Mouse (Mus musculus): ENCODE data around the gene Oosp1. TPM values are rescaled to one million over a fixed set of nuclear protein-coding genes. Genes with fewer than 3 reads are reported as not detected.

Oosp1 gene
- total and polyA plus RNA-seq, 3 experiments: not detected

DNA sequence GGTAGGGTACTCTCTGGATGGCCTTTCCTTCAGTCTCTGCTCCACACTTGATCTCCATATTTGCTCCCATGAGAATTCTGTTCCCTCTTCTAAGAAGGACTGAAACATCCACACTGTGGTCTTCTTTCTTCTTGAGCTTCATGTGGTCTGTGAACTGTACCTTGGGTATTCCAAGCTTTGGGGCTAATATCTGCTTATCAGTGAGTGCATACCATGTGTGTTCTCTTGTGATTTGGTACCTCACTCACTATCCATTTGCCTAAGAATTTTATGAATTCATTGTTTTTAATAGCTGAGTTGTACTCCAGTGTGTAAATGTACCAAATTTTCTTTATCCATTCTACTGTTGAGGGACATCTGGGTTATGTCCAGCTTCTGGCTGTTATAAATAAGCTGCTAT, 29.4 kb downstream of the Oosp1 start:
- no peak for DNase-seq (ENCODE audit: low read depth, low spot score)

DNA sequence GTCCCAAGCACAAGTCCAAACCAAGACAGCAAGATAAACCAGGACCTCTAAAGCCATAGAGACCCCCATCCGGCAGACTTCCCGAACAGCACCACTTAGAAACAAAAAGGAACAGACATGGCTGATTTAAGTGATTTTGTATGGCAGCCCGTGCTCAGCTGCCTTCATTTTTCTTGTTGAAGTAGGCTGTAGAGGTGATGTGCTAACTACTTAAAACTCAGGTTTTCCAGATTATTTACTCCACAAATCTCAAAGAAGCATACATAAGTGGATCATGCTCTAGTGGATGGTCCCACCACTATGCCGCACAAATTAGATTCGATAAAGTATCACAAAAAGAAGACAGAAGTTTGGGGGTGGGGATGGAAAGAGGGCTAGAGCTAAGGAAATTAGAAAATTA, 30.5 kb downstream of the Oosp1 start, which contains the start of gene Oosp2:
Gene Oosp2, minus strand, starts transcription at position 101 of the 400 bp plus-strand sequence.
- Histone ChIP-seq H3K27me3 (ENCODE audit: control insufficient read depth in 1 of 2, insufficient read depth in 2 of 2, low read length in 2 of 2) (peaks cover 5 to 7% of the 10 kb centered on the region in 2 experiments; a peak in 3 of 4 replicates), H3K9me3 (replicated peaks; ENCODE audit: insufficient read depth, low read length) (no peaks in the 10 kb centered on the region), H3K36me3 (ENCODE audit: control insufficient read depth in 1 of 2, insufficient read depth in 2 of 2, low read length in 2 of 2) (no peaks in the 10 kb centered on the region), H3K27ac (ENCODE audit: control insufficient read depth, low read depth, low read length) (no peak within 1 kb of the TSS), H3K9ac (ENCODE audit: control insufficient read depth, low read depth, low read length, poor library complexity, severe bottlenecking) (no peak within 1 kb of the TSS), H3K79me2 (ENCODE audit: control insufficient read depth, insufficient read depth, low read length, poor library complexity) (no peaks in the 10 kb centered on the region), H3K4me3 (ENCODE audit: control insufficient read depth in 1 of 2, insufficient read depth in 1 of 2, low read depth in 2 of 2, low read length in 2 of 2) (no peak within 1 kb of the TSS), H3K4me1 (ENCODE audit: control insufficient read depth in 1 of 2, insufficient read depth in 2 of 2, low read length in 2 of 2) (no peaks in the 10 kb centered on the region)
- no peak for DNase-seq (ENCODE audit: low read depth, low spot score)
- TF ChIP-seq BHLHE40 (IDR thresholded peaks at IDR 0.05; ENCODE audit: borderline replicate concordance, low read depth, low read length) (no peak), POLR2AphosphoS2 (IDR thresholded peaks at IDR 0.05; ENCODE audit: low read length) (no peak), TCF12 (IDR thresholded peaks at IDR 0.05; ENCODE audit: low read depth, low read length) (no peak), GATA1 (IDR thresholded peaks at IDR 0.05; ENCODE audit: low read depth, low read length) (no peak), E2F4 (IDR thresholded peaks at IDR 0.05; ENCODE audit: borderline replicate concordance, low read depth, low read length) (no peak), CHD1 (IDR thresholded peaks at IDR 0.05; ENCODE audit: low read depth, low read length) (no peak), ELF1 (IDR thresholded peaks at IDR 0.05; ENCODE audit: low read depth, low read length) (no peak), MXI1 (IDR thresholded peaks at IDR 0.05; ENCODE audit: low read depth, low read length) (no peak), USF2 (IDR thresholded peaks at IDR 0.05; ENCODE audit: borderline replicate concordance in 1 of 2, insufficient read depth in 1 of 2, low read depth in 1 of 2, low read length in 2 of 2) (no peak), KAT2A (conservative IDR thresholded peaks at IDR 0.05; ENCODE audit: low read depth, low read length) (no peak), MEF2A (IDR thresholded peaks at IDR 0.05; ENCODE audit: extremely low read depth, insufficient replicate concordance, low read depth, low read length, poor library complexity, severe bottlenecking) (no peak), ZKSCAN1 (IDR thresholded peaks at IDR 0.05; ENCODE audit: low read depth, low read length) (no peak), HCFC1 (IDR thresholded peaks at IDR 0.05; ENCODE audit: low read depth, low read length) (no peak), POLR2A (IDR thresholded peaks at IDR 0.05; ENCODE audit: control insufficient read depth in 1 of 2, insufficient read depth in 1 of 2, low read depth in 1 of 2, low read length in 2 of 2, poor library complexity in 1 of 2) (no peak), RAD21 (IDR thresholded peaks at IDR 0.05; ENCODE audit: low read depth, low read length) (no peak), CHD2 (IDR thresholded peaks at IDR 0.05; ENCODE audit: low read length) (no peak), CTCF (IDR thresholded peaks at IDR 0.05 in 2 of 3, conservative IDR thresholded peaks at IDR 0.05 in 1 of 3; ENCODE audit: control insufficient read depth in 1 of 3, insufficient read depth in 1 of 3, low read depth in 2 of 3, low read length in 3 of 3, poor library complexity in 1 of 3, severe bottlenecking in 1 of 3) (no peak), USF1 (IDR thresholded peaks at IDR 0.05; ENCODE audit: low read depth, low read length) (no peak), MYC (IDR thresholded peaks at IDR 0.05; ENCODE audit: low read depth, low read length) (no peak)

More for the DNA sequence above, 29.4 kb downstream of the Oosp1 start:
- Histone ChIP-seq H3K27me3 (ENCODE audit: control insufficient read depth in 1 of 2, insufficient read depth in 2 of 2, low read length in 2 of 2) (peaks cover 5 to 7% of the 10 kb centered on the region in 2 experiments; a peak in 3 of 4 replicates), H3K79me2 (ENCODE audit: control insufficient read depth, insufficient read depth, low read length, poor library complexity) (no peaks in the 10 kb centered on the region), H3K9ac (ENCODE audit: control insufficient read depth, low read depth, low read length, poor library complexity, severe bottlenecking) (no peak overlapping the region), H3K4me1 (ENCODE audit: control insufficient read depth in 1 of 2, insufficient read depth in 2 of 2, low read length in 2 of 2) (no peaks in the 10 kb centered on the region), H3K4me3 (ENCODE audit: control insufficient read depth in 1 of 2, insufficient read depth in 1 of 2, low read depth in 2 of 2, low read length in 2 of 2) (no peak overlapping the region), H3K9me3 (replicated peaks; ENCODE audit: insufficient read depth, low read length) (no peaks in the 10 kb centered on the region), H3K36me3 (ENCODE audit: control insufficient read depth in 1 of 2, insufficient read depth in 2 of 2, low read length in 2 of 2) (no peaks in the 10 kb centered on the region), H3K27ac (ENCODE audit: control insufficient read depth, low read depth, low read length) (no peak overlapping the region)
- TF ChIP-seq UBTF (IDR thresholded peaks at IDR 0.05; ENCODE audit: borderline replicate concordance, insufficient read depth, low read depth, low read length) (no peak), EP300 (IDR thresholded peaks at IDR 0.05; ENCODE audit: low read depth in 1 of 2, low read length in 2 of 2) (no peak), ZNF384 (IDR thresholded peaks at IDR 0.05; ENCODE audit: low read depth, low read length) (no peak)
